Mouse (Mus musculus) liver, embryonic 14.5 days (tissue): Measurements from ENCODE around the gene Ndufaf7.

ENCODE experiments used
- CTCF ChIP-seq: IDR thresholded peaks from 2 replicates; pipeline ENCODE4 v1.5.1; 2016; ENCODE audit warnings: antibody characterized with exemption, low read depth, control low read depth
- EP300 ChIP-seq: IDR thresholded peaks from 2 replicates; pipeline ENCODE4 v1.6.1; 2016; ENCODE audit warnings: antibody characterized with exemption, low read depth

DNA sequence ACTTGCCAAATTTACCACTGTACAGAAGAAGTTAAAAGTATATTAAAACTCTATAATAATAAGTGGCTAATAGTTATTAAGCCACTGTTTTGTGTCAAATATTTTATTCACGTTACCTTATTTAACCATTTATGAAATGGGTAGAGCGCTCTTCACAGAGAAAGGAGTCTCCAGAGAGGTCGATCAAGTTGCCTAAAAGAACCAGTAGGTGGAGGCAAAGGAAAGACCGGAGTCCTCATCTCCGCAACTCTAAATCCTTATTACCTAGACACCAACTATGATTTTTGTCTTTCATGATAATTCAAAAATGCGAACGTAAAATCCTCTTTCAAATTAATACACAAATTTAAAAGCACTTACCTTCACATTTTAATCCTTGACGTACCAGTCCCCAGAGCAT is 46.2 kb downstream of the Ndufaf7 start:
- TF ChIP-seq CTCF (no peak), EP300 (no peak)
